Mouse (Mus musculus) embryo, embryonic 10 days (tissue): ENCODE results near the gene Ptger2.
"Not testable (repeated sequence)": the region's sequence is repeated elsewhere in the genome, so short reads cannot be mapped to it uniquely, and the experiment has no call there.

Source experiments
- DNase-seq: peaks from one replicate; pipeline ENCODE4 v3.0.0-alpha.2; 2015; ENCODE audit warnings: low spot score

Ptger2 gene

GRCm38 (mm10) chr14:44987674-44988355, at the start of gene Ptger2:
TSS of gene Ptger2 (plus strand) at chr14:44988195.
- not testable (repeated sequence) for DNase-seq

- no peak for DNase-seq
Observed at GRCm38 (mm10) chr14:44960746-44961145, 27.2 kb upstream of the Ptger2 start.

- peak; percentile 75 for DNase-seq
Observed at GRCm38 (mm10) chr14:44977278-44977677, 10.7 kb upstream of the Ptger2 start.

GRCm38 (mm10) chr14:44979887-44980286, 8.1 kb upstream of the Ptger2 start:
- peak; percentile 20 for DNase-seq

- DNase-seq = peak; percentile 37
Observed at GRCm38 (mm10) chr14:44981490-44981889, 6.5 kb upstream of the Ptger2 start.

GRCm38 (mm10) chr14:44984106-44984505, 3.9 kb upstream of the Ptger2 start:
- DNase-seq = no peak

- DNase-seq = no peak
Observed at GRCm38 (mm10) chr14:44986248-44986647, 1.7 kb upstream of the Ptger2 start.

- peak; percentile 23 for DNase-seq
Observed at GRCm38 (mm10) chr14:44988456-44989016, 541 bp downstream of the Ptger2 start.

GRCm38 (mm10) chr14:44989017-44989721, 1.2 kb downstream of the Ptger2 start:
- peak; percentile 26 for DNase-seq

- DNase-seq = no peak
Observed at GRCm38 (mm10) chr14:44989751-44990150, 1.8 kb downstream of the Ptger2 start.

- DNase-seq = no peak
Observed at GRCm38 (mm10) chr14:44994337-44994736, 6.3 kb downstream of the Ptger2 start.

- no peak for DNase-seq
Observed at GRCm38 (mm10) chr14:45000086-45000769, 12.2 kb downstream of the Ptger2 start.

GRCm38 (mm10) chr14:45005698-45006283, 17.8 kb downstream of the Ptger2 start:
- no peak for DNase-seq

- no peak for DNase-seq
Observed at GRCm38 (mm10) chr14:45009242-45009641, 21.2 kb downstream of the Ptger2 start.

- DNase-seq = no peak
Observed at GRCm38 (mm10) chr14:45011260-45011659, 23.3 kb downstream of the Ptger2 start.

- DNase-seq = no peak
Observed at GRCm38 (mm10) chr14:45011671-45012070, 23.7 kb downstream of the Ptger2 start.

- DNase-seq = no peak
Observed at GRCm38 (mm10) chr14:45021551-45021950, 33.6 kb downstream of the Ptger2 start.

- no peak for DNase-seq
Observed at GRCm38 (mm10) chr14:45034293-45034692, 46.3 kb downstream of the Ptger2 start.

GRCm38 (mm10) chr14:45036579-45036978, 48.6 kb downstream of the Ptger2 start:
- DNase-seq = no peak

GRCm38 (mm10) chr14:45038052-45038451, 50.1 kb downstream of the Ptger2 start:
- DNase-seq = no peak

GRCm38 (mm10) chr14:45040851-45041475, 53.0 kb downstream of the Ptger2 start:
- DNase-seq = no peak

GRCm38 (mm10) chr14:45048128-45048527, 60.1 kb downstream of the Ptger2 start:
- no peak for DNase-seq
